Mouse (Mus musculus) megakaryocyte progenitor cell, adult 5-6 weeks (primary cell): ENCODE measurements around the gene Grk3. TPM values are rescaled to one million over a fixed set of nuclear protein-coding genes. Genes with fewer than 3 reads are reported as not detected.

ENCODE experiments used
- ATAC-seq: replicated peaks from 2 replicates; pipeline ENCODE4 v1.8.0; 2016; ENCODE audit warnings: mild to moderate bottlenecking, moderate TSS enrichment, inconsistent platforms; ENCODE audit not compliant: poor library complexity
- total RNA-seq, 2 experiments: library from RNA; stranded (forward) in 1 of 2; stranded (reverse) in 1 of 2; fragments of 157-497, 149-512 nt in 1 of 2; fragments of 200-1000 nt in 1 of 2; gene quantifications; 2 replicates each; pipeline versions ENCODE4 v1.2.3 to v1.2.4; 2015 to 2017

Gene Grk3
- total RNA-seq, 2 experiments from 2014 or later: 17.0 to 21.8 TPM

DNA sequence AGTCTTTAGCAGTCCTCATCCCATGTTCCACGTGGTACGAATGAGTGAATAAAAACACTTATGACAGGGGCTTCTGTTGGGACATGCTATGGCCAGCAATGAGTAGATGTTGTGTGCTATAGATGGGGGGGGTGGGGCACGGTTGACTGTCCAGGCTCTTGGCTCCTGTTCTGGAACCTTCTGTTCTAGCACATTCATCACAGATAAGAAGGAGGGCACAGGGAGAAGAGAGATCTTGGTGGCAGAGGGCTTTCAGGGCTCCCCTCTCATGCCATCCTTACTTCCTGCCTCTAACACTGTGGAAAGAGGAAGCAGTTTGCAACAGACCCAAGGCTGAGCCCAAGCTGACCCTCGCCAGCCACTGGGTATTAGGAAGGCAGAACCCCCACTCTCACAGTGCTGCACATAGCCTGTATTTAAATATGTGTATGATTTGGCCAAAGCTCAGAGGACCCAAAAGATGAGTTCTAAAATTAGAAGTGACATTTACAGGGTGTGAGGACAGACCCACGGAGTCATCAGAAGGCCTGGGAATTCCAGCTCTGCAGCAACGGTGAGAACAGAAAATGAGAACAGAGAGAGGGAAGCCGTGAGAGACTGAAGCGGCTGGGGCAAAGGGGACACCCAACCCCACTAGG lies 6.3 kb downstream of the Grk3 start:
- peak; percentile 68 for ATAC-seq

DNA sequence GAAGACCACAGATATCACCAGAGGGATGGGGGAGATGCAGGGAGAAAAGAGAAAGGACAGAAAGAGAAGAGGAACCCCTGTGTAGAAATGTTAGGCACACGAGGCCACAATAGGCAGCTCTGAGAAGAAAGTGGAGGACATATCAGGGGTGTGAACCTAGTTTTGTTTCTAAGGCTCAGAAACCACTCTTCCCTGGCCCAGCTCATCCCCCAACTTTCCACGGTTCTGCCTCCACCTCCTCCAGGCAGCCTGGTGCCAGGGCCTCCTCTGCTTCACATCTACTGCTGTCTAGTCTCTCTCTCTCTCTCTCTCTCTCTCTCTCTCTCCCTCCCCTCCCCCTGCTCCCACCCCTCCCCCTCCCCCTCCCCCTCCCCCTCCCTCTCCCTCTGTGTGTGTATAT lies 7.1 kb downstream of the Grk3 start:
- ATAC-seq: no peak

DNA sequence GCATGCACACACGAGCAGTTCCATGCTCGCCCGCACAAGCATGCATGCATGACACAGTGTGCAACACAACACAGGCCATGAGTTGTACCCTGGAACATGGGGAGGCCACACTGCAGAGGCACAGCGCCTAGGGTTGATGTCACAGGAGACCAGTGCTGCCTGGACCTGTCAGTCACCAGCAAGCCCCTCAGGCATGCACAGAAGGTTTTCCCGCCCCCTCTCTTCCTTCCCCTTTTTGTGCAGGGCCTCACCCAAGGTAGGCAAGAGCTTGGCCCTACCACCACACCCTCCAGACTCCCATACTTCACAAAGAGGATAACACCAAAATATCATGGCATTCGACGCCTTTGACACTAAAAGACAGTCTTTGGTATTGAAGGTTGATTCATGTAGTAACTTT lies 8.6 kb downstream of the Grk3 start:
- ATAC-seq: peak; percentile 67

DNA sequence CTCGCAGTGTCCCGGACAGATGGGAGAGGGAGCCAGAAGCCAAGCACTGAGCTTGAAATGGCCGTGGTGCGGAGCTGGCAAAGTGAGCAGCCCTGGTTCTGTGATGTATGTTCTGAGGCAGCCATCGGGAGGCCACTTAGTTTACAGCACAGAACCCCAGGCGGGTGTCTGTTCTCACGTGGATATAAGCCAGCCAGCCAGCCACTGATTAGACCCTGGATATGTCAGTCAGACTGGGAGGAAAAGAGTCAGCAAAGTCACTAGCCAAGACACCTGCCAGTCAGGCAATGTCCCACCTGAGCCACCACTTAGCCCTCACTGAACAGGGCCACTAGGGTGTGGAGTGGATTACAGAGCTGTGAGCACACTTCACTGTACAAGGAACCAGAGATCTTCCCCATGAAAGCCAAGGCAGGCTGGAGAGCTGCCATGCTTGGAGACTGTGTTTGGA lies 9.6 kb downstream of the Grk3 start:
- ATAC-seq: no peak

DNA sequence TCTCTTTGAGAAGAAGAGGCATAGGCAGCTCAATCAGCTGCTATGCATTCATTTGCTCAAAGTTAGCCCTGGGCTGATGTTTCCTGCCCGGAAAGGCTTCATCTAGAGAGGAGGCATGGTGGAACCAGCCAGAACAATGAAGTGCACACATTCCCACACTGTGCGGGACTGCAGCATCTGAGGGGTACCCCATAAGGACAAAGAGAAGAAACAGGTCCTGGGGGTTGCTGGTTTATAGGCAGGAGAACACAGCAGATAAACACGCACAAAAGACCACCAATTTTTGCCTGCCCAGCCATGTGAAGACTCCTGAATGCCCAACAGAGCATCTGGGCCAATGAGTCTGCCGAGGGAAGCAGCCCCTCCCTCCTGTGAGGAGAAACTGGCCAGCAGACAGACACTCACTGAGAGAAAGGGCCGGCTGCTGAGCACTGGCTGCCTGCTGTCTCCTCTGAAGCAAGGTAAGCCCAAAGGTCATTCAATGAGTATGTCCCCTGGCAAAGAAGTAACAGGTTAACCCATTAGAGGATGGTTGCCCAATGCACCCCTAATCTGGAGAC lies 12.7 kb downstream of the Grk3 start:
- ATAC-seq: no peak

DNA sequence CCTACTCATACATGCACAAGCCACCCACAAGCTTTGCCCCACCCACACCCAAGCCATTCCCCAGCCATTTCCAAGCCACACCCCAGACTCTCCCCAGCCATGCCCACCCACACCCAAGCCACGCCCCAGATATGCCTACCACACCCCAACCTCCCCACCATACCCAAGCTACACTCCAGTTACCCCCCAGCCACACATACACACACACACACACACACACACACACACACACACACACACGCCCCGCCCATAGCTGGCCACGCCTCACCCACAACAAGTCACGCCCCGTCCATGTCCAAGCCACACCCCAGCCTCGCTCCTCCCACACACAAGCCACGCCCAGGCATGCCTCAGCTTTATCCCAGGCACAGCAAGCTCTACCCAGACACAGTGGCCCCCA lies 16.4 kb downstream of the Grk3 start:
- ATAC-seq: peak; percentile 90

DNA sequence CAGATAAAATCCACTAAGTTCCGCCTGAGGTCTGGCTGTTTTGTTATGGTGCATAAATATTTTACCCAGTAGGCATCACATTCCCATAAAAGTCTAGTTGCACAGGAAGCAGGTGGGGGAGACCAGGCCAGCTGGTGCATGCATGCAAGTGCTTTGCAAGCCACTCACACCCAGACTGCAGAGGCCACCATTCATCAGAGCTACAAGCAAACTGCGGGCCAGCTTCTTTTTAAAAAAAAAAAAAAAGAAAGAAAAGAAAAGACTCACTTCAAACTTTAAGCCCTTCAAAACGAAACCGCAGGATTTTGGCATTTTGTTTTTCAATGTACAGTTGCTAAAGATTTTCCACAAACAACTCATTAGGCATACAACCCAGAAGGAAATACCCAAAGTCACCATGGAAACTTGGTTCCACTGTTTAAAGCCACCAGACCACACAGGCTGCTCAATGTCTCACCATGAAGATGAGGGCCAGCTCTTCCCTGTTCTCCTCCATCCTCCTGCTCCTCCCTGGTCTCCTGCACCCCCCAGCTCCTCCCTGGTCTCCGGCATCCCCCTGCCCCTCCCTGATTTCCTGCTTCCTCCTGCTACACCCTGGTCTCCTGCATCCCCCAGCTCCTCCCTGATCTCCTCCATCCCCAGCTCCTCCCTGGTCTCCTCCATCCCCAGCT lies 17.9 kb downstream of the Grk3 start:
- ATAC-seq: no peak

DNA sequence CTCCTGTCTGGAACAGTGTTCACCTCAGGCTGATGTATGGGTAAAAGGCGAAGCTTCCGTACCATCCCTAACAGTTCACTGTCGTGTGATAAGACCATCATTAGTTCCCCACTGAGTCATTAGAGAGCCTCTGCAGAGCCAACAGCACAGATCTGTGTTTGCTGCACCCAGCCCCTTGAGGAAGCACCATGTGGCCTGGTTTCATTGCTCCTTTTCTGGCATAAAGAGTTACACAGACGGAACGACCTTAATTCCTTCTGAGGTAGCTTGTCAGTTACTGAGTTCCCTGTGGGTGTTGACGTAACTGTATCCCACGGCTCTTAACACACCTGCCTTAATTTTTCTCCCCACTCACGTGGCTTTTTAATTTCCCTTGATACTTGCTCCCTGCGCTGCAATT lies 24.3 kb downstream of the Grk3 start:
- no peak for ATAC-seq

DNA sequence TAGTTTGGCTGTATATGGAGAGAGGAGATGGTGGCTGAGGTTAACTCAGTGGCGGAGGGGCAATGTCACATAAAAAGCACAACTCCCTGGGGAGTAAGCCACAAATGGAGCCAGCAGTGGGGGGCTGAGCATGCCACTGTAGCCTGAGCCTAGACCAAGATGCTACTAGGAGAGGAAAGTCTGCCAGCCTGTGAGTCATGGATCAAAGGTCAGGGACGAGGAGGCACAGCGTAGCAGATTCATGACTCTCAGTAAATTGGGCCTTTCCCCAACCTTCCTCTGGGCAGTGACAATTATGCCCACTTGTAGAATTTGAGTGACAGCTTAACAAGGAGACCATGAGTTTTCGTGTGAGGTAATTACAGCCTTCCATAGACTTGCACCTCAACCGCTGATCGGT lies 33.7 kb downstream of the Grk3 start:
- no peak for ATAC-seq

DNA sequence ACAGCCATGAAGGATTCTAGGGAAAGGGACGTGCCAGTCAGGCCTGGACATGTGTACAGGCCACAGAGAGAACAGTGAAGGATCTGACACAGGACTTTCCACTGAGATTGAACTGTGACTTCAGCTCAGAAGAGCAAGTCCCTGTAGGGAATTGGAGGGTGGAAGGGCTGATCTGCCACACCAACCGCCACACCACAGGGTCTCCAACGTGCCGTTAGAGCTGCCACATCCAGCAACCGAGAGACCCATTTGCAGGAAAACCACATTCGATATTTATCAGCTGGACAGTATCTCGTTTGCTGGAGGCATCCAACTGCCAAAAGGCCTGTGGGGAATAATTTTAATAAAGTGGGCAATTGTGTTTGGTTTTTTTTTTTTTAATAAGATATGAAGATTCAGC lies 35.9 kb downstream of the Grk3 start:
- ATAC-seq: 0 out of 2 replicates have a peak, but pooled peaks have one; percentile 24

DNA sequence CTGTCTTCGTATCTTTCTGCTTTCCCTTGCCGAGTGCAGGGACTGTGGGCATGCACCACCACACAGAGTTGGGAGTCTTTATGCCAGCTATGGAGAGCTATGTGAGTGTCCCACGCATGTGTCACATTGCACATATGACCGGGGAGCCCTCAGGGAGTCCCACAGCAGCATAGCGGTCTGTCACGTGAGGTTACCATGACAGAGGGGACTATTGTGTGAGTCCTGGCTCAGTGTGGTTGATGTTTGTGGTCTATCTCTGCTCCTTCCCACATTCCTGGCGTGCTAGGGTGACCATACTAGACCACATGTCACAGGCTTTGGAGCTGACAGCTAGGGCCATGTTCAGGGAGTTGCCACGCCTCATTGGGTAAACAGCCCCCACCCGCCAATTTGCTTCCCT lies 36.4 kb downstream of the Grk3 start:
- peak; percentile 52 for ATAC-seq

DNA sequence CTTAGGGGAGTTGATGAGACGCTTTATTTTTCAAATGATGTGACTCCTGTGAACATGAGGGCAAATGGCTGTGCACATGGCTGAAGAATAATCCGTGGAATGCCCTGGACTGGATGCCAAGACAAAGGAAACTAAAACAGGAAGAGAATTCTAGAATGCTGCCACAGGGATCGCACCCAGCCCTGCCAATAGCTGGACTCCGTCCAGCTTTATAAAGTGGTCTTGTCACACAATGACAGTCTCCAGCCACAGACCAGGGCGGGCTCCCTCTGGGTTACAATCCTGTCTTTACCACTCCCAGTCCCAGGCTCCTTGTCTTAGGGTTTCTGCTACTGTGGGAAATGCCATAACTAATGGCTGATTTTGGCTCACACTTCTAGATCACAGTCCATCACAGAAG lies 38.5 kb downstream of the Grk3 start:
- no peak for ATAC-seq

DNA sequence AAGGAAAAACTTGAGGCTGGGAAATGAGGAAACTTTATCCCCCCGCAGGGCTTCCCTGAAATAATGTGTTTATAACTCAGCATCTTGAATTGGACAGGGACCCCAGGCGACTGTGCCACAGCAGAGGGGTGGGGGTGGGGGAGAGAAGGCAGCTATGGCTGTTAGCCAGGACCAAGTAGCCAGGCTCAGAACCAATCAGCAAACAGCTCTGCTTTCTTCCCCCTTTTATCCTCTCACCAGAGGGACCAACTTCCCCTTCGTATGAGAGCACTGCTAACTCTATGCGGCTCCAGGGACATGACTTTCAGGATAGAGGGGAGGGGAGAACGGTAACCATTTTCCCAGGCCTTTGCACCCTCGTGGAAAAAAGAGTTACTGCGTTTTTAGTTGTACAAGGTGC lies 42.0 kb downstream of the Grk3 start:
- ATAC-seq: peak; percentile 58

DNA sequence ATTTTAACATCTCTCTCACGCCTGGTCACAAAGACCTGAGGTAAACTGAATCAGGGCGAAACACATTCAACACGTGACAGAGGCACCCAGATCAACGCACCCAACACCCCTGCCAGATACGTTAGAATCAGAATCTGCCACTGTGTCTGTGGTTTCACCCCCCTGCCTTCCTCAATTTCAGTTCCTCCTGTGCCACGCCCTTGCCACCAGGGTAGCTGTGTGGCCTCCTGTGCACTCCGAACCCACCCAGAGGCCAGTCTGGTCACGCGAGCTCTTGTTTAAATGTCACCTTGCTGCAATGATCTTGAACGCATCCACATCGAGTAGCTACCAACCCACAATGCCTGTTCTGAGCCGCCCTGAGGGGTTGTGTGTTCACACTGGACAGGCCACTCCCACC lies 43.3 kb downstream of the Grk3 start:
- peak; percentile 92 for ATAC-seq

DNA sequence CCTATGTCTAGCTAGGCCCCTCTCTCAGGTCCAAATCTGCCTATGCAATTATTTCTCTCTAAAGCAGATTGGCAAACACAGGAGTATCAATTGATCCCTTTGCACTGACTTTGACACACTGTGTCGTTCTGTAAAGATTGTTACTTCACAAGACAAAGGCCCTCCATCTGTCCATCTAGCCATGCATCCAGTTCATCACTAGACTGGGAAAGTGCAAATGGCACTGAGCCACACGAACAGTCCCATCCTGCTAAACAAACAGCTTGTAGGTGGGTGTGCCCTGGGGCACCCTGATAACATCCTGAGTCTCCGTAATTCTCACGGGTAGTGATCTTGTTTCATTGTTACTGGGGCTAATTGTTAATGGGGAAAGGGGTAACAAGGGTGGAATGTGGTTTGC lies 52.1 kb downstream of the Grk3 start:
- ATAC-seq: no peak

DNA sequence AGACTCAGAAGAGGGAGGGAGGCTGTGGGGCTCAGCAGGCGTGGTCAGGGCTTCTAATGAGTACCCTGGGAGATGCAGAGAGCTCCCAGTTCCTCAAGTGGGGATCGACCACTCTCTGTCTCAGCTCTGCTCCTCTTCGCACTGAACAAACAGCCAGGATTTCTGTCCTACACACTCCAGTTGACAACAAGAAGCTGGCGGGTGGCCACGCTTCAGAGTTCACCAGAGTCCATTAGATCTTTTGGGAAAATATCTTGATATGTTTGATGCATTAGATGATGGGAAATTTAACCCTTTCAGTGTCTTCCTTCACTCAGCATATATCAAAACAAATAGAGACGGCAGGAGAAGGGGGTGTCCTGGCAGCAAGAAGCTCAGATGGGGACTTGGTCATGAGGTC lies 53.4 kb downstream of the Grk3 start:
- ATAC-seq: no peak

DNA sequence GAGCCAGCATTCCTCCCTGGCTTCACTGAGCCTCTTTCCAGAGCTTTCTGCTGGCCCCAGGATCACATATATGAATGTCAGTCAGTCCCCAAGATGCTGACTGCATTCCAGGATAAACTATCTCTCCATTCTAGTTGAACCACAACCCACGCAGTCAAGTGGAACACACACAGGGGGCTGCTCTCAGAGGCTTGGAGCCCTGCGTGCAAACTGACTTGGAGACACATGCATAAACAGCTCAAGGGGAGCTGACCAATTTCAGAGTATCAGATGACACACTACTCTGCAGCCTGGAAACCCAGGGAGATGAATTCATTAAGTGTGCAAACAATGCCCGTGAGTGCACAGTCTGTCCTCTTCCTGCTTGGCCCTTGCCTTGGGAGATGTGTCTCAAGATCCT lies 54.7 kb downstream of the Grk3 start:
- no peak for ATAC-seq

DNA sequence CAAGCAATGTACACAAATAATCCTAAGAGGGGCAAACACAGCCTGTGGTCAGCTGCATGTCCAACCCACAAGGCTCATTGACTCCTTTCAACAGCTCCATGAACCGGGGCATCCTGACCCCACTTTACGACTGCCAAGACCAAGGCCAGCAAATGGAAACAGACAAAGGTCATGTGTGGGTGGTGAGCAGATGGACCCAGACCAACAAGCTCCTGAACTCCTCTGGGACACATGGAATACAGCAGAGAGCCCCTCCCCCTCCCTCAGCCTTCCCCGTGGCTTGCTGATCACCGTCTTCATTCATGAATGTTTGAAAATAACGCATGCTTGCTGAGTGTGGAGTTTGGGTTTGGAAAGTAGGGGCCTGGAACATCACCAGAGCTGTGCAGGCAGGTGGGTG lies 57.3 kb downstream of the Grk3 start:
- ATAC-seq: no peak

DNA sequence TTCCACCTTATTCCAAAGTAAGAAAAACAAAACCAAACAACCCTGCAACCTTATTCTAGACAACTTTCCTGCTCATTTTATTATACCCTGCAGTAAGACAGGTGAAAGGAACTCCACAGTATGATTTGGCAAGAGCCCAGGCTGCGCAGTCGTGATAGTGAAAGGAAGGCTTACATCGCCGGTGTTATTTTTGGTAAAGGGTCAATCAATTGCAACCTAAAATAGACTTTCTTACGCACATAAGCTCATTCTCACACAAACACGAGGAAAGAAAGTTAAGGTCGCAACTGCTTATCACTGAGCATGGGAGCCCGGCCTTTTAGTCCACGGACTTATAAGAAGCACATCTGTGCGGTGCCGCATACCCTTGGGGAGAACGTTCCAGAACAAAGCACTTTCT lies 58.8 kb downstream of the Grk3 start:
- no peak for ATAC-seq

DNA sequence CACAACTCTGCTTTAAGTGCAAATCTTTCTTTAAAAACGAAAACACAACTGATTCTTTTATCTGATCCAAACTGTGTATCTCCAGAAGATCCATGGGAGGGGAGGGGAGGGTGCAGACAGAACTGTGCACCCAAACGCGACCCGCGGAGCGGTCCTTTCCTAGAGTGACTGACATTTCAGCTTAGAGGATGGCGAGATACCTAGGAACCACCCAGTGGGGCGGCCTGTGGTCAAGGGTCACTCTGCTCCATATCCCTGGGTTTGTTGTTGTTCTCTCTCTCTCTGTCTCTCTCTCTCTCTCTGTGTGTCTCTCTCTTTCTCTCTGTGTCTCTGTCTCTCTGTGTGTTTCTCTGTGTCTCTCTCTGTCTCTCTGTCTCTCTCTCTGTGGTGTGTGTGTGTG lies 59.2 kb downstream of the Grk3 start:
- no peak for ATAC-seq

DNA sequence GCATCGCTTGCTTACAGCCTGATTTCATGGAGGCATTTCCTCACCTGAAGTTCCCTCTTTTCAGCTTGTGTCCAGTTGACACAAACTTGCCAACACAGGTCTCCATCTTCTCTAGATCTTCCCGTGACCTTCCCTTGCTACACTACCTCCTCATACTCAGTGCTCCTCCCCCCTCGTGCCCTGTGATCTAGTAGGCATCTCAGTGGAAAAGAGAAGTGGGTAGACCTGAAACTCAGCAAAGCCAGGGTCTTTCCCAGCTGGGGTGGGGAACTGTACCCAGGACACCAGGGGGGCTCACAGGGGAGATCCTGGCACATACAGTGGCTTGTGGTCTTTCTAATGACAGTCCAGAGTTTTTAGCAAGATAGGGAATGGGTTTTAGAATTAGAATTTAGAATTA lies 64.7 kb downstream of the Grk3 start:
- ATAC-seq: peak; percentile 84

DNA sequence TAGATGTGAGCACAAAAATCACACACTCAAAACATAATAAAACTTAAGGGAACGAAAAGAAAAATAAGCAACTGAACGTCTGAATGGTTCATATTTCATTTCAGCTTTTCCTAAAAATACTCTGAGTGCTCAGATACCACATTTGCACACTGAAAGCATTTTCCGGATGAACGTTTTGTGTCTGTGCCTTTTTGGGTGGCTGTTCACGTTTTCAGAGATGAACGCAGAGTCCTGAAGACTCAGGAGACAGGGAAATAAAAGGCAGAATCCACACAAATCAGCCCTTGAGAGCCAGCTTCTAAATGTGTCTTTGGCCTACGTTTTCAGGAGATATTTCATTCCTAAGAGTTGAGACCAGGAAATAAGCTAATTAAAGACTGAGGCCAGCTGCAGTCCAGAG lies 69.7 kb downstream of the Grk3 start:
- ATAC-seq: no peak

DNA sequence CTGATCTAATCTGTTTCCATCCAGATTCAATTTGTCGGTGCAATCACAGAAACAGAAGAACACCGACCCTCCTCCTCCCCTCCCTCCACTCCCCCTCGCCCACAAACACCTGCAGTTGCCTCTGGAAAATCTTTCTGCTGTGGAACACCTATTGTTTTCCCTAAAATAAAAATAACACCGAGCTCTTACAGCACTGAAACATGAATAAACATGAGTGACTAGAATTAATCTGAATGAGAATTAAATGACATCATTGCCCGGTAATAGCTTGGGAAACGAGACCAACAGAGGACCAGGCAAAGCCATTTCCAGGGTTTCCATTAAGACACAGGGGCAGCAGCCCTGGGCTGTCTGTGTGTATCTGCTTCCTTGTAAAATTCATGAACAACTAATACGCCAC lies 73.3 kb downstream of the Grk3 start:
- no peak for ATAC-seq
